Mouse (Mus musculus): ENCODE results near the gene Pgm2l1. TPM values are rescaled to one million over a fixed set of nuclear protein-coding genes. Genes with fewer than 3 reads are reported as not detected.
A peak's percentile ranks its signal among the peaks of the same experiment; 100 is the strongest.

Pgm2l1 gene
- polyA plus RNA-seq (2015; fragmentation: Nextera tagmentation; extraction: Ambion mirVana) = 21.3 and 22.9 TPM in 2 replicates

- no peaks in the 10 kb centered on the region for H3K27me3 ChIP-seq
- peaks cover 29% of the 10 kb centered on the region for H3K4me1 ChIP-seq (replicated peaks)
- peak within 1 kb of the TSS; percentile 94 for H3K4me3 ChIP-seq (replicated peaks)
- under 1% methylated on average over 67 of the region's 72 CpGs for WGBS
- peak within 1 kb of the TSS; percentile 83 for H3K4me2 ChIP-seq (replicated peaks)
- no peaks in the 10 kb centered on the region for H3K9me3 ChIP-seq
- H3K27ac ChIP-seq = peak within 1 kb of the TSS; percentile 96
- ATAC-seq = peak; percentile 98
- H3K36me3 ChIP-seq = no peaks in the 10 kb centered on the region
- H3K9ac ChIP-seq (replicated peaks) = peak within 1 kb of the TSS; percentile 95
Observed at GRCm38 (mm10) chr7:100227158-100227875, at the start of gene Pgm2l1. Gene Pgm2l1 (plus strand): TSS chr7:100227394.

GRCm38 (mm10) chr7:100178016-100178890 is 48.9 kb upstream of the Pgm2l1 start:
- 9% methylated on average over 30 of the region's 30 CpGs for WGBS
- Histone ChIP-seq H3K36me3 (no peaks in the 10 kb centered on the region), H3K27ac (no peak overlapping the region), H3K27me3 (peaks cover 60% of the 10 kb centered on the region), H3K4me1 (replicated peaks) (peaks cover 13% of the 10 kb centered on the region), H3K4me3 (replicated peaks) (peak overlapping the region; percentile 38), H3K9ac (replicated peaks) (peak overlapping the region; percentile 21; the same call in 1 of the 2 replicates), H3K9me3 (no peaks in the 10 kb centered on the region), H3K4me2 (replicated peaks) (peak overlapping the region; percentile 64)
- ATAC-seq = peak; percentile 67

- Histone ChIP-seq H3K27ac (no peak overlapping the region), H3K27me3 (peaks cover 60% of the 10 kb centered on the region), H3K36me3 (no peaks in the 10 kb centered on the region), H3K4me1 (replicated peaks) (peaks cover 13% of the 10 kb centered on the region), H3K9me3 (no peaks in the 10 kb centered on the region), H3K4me2 (replicated peaks) (peak overlapping the region; percentile 64), H3K9ac (replicated peaks) (peak overlapping the region; percentile 21; the same call in 1 of the 2 replicates), H3K4me3 (replicated peaks) (peak overlapping the region; percentile 38)
- 2% methylated on average over 15 of the region's 15 CpGs for WGBS
- ATAC-seq = no peak
Observed at GRCm38 (mm10) chr7:100178891-100179233, 48.3 kb upstream of the Pgm2l1 start.

GRCm38 (mm10) chr7:100179394-100179793 is 47.8 kb upstream of the Pgm2l1 start:
- 58% methylated on average over 7 of the region's 7 CpGs for WGBS
- Histone ChIP-seq H3K4me1 (replicated peaks) (peaks cover 13% of the 10 kb centered on the region), H3K27ac (no peak overlapping the region), H3K4me3 (replicated peaks) (peak overlapping the region; percentile 38; the same call in 1 of the 2 replicates), H3K4me2 (replicated peaks) (peak overlapping the region; percentile 64), H3K9me3 (no peaks in the 10 kb centered on the region), H3K27me3 (peaks cover 60% of the 10 kb centered on the region), H3K9ac (replicated peaks) (0 out of 2 replicates have a peak overlapping the region, but pooled peaks have one; percentile 10), H3K36me3 (no peaks in the 10 kb centered on the region)
- ATAC-seq = no peak

GRCm38 (mm10) chr7:100179836-100180407 is 47.3 kb upstream of the Pgm2l1 start:
- no peak overlapping the region for H3K4me2 ChIP-seq (replicated peaks)
- peaks cover 60% of the 10 kb centered on the region for H3K27me3 ChIP-seq
- H3K27ac ChIP-seq = no peak overlapping the region
- WGBS = 70% methylated on average over 7 of the region's 7 CpGs
- no peak overlapping the region for H3K9ac ChIP-seq (replicated peaks)
- H3K9me3 ChIP-seq = no peaks in the 10 kb centered on the region
- no peak overlapping the region for H3K4me3 ChIP-seq (replicated peaks)
- H3K36me3 ChIP-seq = no peaks in the 10 kb centered on the region
- peaks cover 13% of the 10 kb centered on the region for H3K4me1 ChIP-seq (replicated peaks)
- ATAC-seq = no peak

- Histone ChIP-seq H3K36me3 (no peaks in the 10 kb centered on the region), H3K27ac (no peak overlapping the region), H3K9me3 (no peaks in the 10 kb centered on the region), H3K4me3 (replicated peaks) (no peak overlapping the region), H3K4me1 (replicated peaks) (peaks cover 13% of the 10 kb centered on the region), H3K9ac (replicated peaks) (no peak overlapping the region), H3K4me2 (replicated peaks) (no peak overlapping the region), H3K27me3 (peaks cover 54% of the 10 kb centered on the region)
- 89% methylated on average over 2 of the region's 2 CpGs for WGBS
- no peak for ATAC-seq
Observed at GRCm38 (mm10) chr7:100181176-100181575, 46.0 kb upstream of the Pgm2l1 start.

GRCm38 (mm10) chr7:100181614-100182013 is 45.6 kb upstream of the Pgm2l1 start:
- Histone ChIP-seq H3K27me3 (peaks cover 49% of the 10 kb centered on the region), H3K9me3 (no peaks in the 10 kb centered on the region), H3K36me3 (no peaks in the 10 kb centered on the region), H3K4me1 (replicated peaks) (peaks cover 13% of the 10 kb centered on the region), H3K27ac (no peak overlapping the region), H3K4me3 (replicated peaks) (no peak overlapping the region), H3K4me2 (replicated peaks) (no peak overlapping the region), H3K9ac (replicated peaks) (no peak overlapping the region)
- WGBS = 86% methylated on average over 3 of the region's 3 CpGs
- ATAC-seq = no peak

- ATAC-seq = no peak
- Histone ChIP-seq H3K27ac (no peak overlapping the region), H3K36me3 (no peaks in the 10 kb centered on the region), H3K4me2 (replicated peaks) (no peak overlapping the region), H3K9ac (replicated peaks) (no peak overlapping the region), H3K9me3 (no peaks in the 10 kb centered on the region), H3K27me3 (peaks cover 46% of the 10 kb centered on the region), H3K4me1 (replicated peaks) (peaks cover 13% of the 10 kb centered on the region), H3K4me3 (replicated peaks) (no peak overlapping the region)
- 85% methylated on average over 3 of the region's 3 CpGs for WGBS
Observed at GRCm38 (mm10) chr7:100182388-100182787, 44.8 kb upstream of the Pgm2l1 start.

- WGBS = 20% methylated on average over 7 of the region's 7 CpGs
- no peak overlapping the region for H3K9ac ChIP-seq (replicated peaks)
- H3K9me3 ChIP-seq = no peaks in the 10 kb centered on the region
- H3K27me3 ChIP-seq = peaks cover 4% of the 10 kb centered on the region; the same call in 1 of the 2 replicates
- H3K4me3 ChIP-seq (replicated peaks) = no peak overlapping the region
- no peak overlapping the region for H3K27ac ChIP-seq
- no peak overlapping the region for H3K4me2 ChIP-seq (replicated peaks)
- H3K36me3 ChIP-seq = no peaks in the 10 kb centered on the region
- H3K4me1 ChIP-seq (replicated peaks) = no peaks in the 10 kb centered on the region
- ATAC-seq = peak; percentile 43; the same call in 1 of the 2 replicates
Observed at GRCm38 (mm10) chr7:100187601-100188000, 39.6 kb upstream of the Pgm2l1 start.

- 29% methylated on average over 4 of the region's 4 CpGs for WGBS
- H3K9me3 ChIP-seq = no peaks in the 10 kb centered on the region
- no peaks in the 10 kb centered on the region for H3K4me1 ChIP-seq (replicated peaks)
- H3K36me3 ChIP-seq = no peaks in the 10 kb centered on the region
- H3K4me2 ChIP-seq (replicated peaks) = no peak overlapping the region
- peaks cover 4% of the 10 kb centered on the region; the same call in 1 of the 2 replicates for H3K27me3 ChIP-seq
- no peak overlapping the region for H3K4me3 ChIP-seq (replicated peaks)
- no peak overlapping the region for H3K9ac ChIP-seq (replicated peaks)
- no peak for ATAC-seq
- no peak overlapping the region for H3K27ac ChIP-seq
Observed at GRCm38 (mm10) chr7:100190167-100190566, 37.0 kb upstream of the Pgm2l1 start.

GRCm38 (mm10) chr7:100190778-100191177 is 36.4 kb upstream of the Pgm2l1 start:
- Histone ChIP-seq H3K9ac (replicated peaks) (no peak overlapping the region), H3K4me2 (replicated peaks) (no peak overlapping the region), H3K4me1 (replicated peaks) (no peaks in the 10 kb centered on the region), H3K36me3 (no peaks in the 10 kb centered on the region), H3K9me3 (no peaks in the 10 kb centered on the region), H3K27ac (no peak overlapping the region), H3K27me3 (peaks cover 4% of the 10 kb centered on the region; the same call in 1 of the 2 replicates), H3K4me3 (replicated peaks) (no peak overlapping the region)
- WGBS = 12% methylated on average over 4 of the region's 4 CpGs
- peak; percentile 56 for ATAC-seq

- Histone ChIP-seq H3K4me1 (replicated peaks) (no peaks in the 10 kb centered on the region), H3K9me3 (no peaks in the 10 kb centered on the region), H3K27ac (no peak overlapping the region), H3K4me2 (replicated peaks) (no peak overlapping the region), H3K36me3 (no peaks in the 10 kb centered on the region), H3K27me3 (no peaks in the 10 kb centered on the region), H3K9ac (replicated peaks) (no peak overlapping the region), H3K4me3 (replicated peaks) (no peak overlapping the region)
- 90% methylated on average over 3 of the region's 3 CpGs for WGBS
- ATAC-seq = no peak
Observed at GRCm38 (mm10) chr7:100201191-100201590, 26.0 kb upstream of the Pgm2l1 start.
